Mouse (Mus musculus): ENCODE measurements around the gene Prcd.

- TF ChIP-seq CTCF (IDR thresholded peaks at IDR 0.05): no peak
- no peak for TF ChIP-seq EP300 (IDR thresholded peaks at IDR 0.05)
Measured at GRCm38 (mm10) chr11:116710793-116711192, 57.5 kb downstream of the Prcd start.
